Mouse (Mus musculus): ENCODE measurements around the gene Oas1a. TPM values are rescaled to one million over a fixed set of nuclear protein-coding genes. Genes with fewer than 3 reads are reported as not detected.
"Not testable (repeated sequence)": the region's sequence is repeated elsewhere in the genome, so short reads cannot be mapped to it uniquely, and the experiment has no call there.

Oas1a gene
- total RNA-seq (2014; fragmentation: Nextera tagmentation) (6.4 and 8.1 TPM in 2 replicates), total RNA-seq (2017) (6.9 and 9.6 TPM in 2 replicates)

DNA sequence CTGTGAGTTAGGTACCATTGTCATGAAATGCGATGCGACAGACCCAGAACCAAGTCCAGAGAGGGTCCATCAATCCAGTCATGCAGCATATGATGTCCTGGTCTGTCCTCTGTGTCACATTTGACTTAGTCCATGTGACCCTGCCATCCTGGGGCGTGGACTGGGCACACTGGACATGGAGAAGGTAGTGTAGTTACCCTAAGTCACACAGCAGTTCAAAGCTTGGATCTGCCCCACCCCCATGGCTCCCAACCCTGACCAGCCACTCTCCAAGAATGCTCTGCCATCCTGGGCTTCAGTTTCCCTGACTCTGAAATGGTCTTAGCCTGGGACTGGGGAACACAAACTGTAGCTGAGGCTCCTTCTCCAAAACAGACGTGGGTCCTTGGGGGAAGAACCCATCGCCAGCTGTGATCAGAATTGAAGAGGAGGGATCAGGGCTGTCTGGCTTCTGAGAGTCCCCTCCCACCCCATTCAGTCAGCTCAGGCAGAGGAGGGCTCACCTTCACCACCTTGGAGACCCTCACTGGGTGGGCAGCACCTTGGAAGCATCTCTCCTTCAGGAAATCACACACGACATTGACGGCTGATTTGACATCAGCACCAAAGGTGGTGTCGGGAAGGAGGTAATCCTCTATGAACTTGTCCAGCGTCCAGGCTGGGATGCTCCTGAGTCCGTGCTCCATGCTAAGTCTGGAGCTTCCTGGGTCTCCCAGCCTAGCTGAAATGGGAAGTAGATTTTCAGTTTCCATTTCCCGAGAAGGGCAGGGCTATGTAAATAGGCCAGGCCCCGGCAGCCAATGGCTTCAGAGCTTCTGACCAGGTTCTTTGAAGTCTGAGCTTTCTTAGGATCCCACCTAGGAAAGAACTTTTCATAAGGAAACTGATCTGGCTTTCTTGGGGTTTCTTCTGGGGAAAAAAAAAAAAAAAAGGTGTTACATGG is at the start of gene Oas1a:
Gene Oas1a (minus strand): TSS at position 731 of the 943 bp plus-strand sequence.
- ATAC-seq (replicated peaks; ENCODE audit: low FRiP score, low TSS enrichment, poor library complexity, severe bottlenecking): peak; percentile 60; the same call in 1 of the 2 replicates

DNA sequence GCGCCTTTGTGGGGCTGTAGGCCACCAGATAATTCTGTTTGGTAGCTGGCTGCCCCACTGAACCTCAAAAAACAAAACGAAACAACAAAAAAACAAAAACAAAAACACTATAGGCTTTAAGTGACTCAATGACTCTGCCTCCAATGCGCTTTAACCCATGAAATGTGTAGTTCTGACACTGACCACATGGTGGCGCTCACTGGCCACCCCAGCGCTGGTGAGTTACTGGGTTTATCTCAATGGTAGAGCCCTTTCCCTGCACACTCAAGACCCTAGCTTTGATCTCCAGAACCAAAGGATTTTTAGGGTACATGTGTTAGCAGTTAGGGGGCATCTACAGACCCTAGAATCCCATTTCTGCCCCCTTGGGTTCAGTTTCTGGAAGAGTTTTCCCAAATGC is 46.7 kb upstream of the Oas1a start:
- 0 out of 2 replicates have a peak, but pooled peaks have one; percentile 47 for ATAC-seq (replicated peaks; ENCODE audit: low FRiP score, low TSS enrichment, poor library complexity, severe bottlenecking)

DNA sequence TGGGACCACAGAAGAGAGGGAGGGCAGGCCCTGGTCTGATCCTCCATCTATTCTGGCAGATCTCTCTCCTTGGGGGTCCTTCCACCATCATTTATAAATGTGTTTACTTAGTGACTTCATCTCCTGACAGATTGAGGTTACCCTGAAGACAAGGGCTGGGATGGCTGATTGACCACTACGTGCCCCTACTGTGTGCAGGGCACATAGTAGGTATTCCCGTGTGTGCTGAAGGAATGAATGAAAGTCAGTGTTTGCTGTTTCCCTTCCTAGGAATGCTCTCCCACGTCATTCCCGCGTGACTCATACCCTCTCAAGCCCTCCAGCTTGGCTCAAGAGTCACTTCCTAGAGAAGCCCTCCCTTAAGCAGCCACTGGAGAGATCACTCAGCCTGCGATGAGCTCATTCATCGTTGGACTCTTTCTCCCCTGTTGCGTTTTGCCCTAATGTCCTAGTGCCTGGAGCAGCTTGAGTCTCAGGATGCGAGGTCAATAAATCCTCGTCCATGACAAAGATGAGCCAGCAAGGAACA is 45.0 kb upstream of the Oas1a start:
- no peak for ATAC-seq (replicated peaks; ENCODE audit: low FRiP score, low TSS enrichment, poor library complexity, severe bottlenecking)

DNA sequence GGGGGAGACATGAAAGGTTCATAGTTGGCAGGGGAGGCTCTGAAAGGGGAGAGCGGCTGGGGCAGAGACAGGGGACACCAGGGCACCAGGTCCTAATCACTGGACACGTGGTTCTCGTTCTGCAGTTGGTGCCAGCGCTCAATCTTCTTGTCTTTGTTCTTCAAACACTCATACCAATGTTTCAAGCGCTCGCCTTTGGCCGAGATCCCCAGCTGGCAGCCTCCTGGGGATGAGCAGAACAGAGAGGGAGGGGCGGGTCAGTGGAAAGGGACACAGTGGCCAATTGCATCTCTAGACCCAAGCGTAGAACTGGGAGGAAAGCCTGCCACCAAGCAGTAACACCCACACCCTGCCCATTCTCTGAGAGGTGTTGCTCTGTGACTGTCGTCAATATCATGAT is 34.8 kb upstream of the Oas1a start:
- ATAC-seq (replicated peaks; ENCODE audit: low FRiP score, low TSS enrichment, poor library complexity, severe bottlenecking): no peak

DNA sequence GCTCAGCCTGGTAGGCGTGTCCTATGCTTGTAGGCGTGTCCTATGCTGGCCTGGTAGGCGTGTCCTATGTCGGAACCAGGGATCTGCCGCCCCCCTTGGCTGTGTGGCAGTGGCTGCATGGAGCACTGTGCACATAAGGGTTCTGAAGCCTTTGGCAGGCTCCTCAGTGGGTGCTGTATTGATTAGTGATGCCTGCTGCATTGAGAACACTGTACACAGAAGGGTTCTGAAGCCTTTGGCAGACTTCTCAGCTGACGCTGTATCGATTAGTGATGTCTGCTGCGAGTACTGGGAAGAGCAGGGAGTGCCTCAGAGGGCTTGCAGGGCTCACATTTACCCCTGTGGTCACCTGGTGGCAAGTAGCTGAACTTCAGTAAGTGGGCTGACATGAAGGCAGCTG is 31.3 kb upstream of the Oas1a start:
- ATAC-seq (replicated peaks; ENCODE audit: low FRiP score, low TSS enrichment, poor library complexity, severe bottlenecking): peak; percentile 60

DNA sequence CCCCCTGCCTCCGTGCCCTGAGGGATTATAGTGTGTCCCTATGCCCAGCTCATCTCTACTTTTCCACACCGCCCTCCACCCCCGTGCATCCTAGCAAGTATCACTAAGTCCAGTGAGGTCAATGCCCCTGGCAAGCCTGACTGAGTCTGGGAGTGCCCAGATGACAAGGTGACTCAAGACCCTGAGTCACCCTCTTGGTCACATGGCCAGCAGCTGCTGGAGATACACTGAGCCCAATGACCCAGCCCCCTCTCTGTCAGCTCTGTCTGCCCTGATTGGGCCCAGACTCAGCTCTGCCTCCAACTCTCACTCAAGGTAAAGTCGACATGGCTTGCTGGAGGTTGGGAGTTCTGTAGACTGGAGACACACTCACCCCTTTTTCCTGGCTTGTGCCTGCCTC is 30.5 kb upstream of the Oas1a start:
- no peak for ATAC-seq (replicated peaks; ENCODE audit: low FRiP score, low TSS enrichment, poor library complexity, severe bottlenecking)

DNA sequence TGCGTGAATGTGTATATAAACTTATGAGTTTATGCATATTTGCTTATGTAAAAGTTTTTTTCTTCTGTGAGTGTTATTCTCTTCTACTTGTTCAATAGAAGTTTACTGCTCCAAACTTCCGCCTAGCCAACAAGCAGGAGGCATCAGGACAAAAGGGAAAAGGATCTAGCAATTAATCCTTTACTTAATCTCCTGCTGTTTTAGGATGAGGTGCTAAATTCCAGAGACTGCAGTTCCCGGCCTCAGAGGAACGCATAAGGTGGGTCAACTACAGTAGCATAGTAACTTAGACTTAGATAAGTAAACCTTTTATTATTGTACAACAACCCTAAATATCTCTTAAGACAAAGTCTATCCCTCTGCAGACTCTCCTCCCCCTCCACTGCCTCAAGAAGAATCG is 26.6 kb upstream of the Oas1a start:
- ATAC-seq (replicated peaks; ENCODE audit: low FRiP score, low TSS enrichment, poor library complexity, severe bottlenecking): no peak

DNA sequence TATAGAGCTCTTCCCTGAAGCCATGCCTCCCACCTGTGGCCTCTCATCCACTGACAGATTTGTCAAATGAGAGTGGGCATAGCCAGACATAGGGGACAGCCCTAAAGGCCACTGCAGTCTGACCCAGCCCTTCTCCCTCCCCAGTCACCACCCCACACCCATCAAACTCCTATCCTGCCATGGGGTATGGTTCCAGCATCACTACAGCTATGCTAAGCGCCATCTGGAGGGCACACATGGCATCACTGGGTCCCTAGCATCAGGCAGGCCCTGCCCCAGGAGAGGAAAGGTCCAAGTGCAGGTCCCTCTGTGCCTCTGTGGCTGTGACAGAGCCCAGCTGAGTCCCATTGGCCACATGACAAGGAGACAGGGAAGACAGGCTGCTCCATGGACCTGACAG is 19.7 kb upstream of the Oas1a start:
- peak; percentile 71 for ATAC-seq (replicated peaks; ENCODE audit: low FRiP score, low TSS enrichment, poor library complexity, severe bottlenecking)

DNA sequence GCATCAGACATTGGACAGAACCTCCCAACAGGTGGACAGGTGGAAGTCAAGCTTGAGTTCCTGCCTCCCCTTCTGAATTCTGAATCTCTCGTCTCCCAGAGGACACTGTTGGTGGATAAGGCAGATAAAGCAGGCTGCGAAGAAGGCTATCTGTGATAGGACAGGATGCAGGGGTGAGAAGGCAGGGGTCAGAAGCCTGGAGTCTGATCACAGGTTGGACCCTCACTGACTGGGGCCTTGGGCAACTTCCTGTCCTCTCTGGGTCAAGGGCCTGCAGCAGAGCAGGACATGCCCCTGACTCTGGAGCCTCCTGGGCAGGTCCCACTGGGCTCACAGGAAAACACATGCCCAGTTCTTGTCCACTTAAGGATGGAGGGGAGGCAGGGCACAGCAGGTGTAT is 19.0 kb upstream of the Oas1a start:
- not testable (repeated sequence) for ATAC-seq (replicated peaks; ENCODE audit: low FRiP score, low TSS enrichment, poor library complexity, severe bottlenecking)

DNA sequence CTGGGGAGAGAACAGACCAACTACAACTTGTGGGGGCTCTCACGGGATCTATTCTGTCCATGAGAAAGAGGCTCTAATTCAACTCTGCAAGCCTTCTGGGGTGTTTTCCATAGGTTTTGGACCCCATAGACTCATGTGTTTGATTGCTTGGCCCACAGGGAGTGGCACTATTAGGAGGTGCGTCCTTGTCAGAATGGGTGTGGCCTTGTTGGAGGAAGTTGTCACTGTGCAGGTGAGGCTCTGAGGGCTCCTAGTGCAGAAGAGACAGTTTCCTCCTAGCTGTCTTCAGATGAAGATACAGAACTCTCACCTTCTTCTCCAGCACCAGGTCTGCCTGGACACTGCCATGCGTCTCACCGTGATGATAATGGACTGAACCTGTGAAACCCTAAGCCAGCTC is 17.2 kb upstream of the Oas1a start:
- not testable (repeated sequence) for ATAC-seq (replicated peaks; ENCODE audit: low FRiP score, low TSS enrichment, poor library complexity, severe bottlenecking)

DNA sequence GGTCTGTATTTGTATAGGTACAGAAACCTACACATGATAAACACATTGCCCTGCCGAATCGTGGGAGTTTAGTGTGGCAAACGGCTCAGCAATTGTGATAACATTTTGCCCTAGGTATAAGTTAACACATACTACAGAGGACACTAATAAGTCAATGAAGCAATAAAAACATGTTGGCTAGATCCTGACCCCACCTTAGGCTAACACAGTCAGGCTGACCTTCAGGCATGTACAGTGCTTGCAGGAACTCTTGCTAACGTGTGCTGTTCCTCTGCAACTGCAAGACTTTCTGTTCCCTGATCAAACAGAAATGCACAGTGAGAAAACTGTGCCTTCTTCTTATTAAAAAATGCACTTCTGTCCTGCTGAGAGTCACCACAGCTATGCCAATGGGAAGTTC is 16.6 kb upstream of the Oas1a start:
- no peak for ATAC-seq (replicated peaks; ENCODE audit: low FRiP score, low TSS enrichment, poor library complexity, severe bottlenecking)

DNA sequence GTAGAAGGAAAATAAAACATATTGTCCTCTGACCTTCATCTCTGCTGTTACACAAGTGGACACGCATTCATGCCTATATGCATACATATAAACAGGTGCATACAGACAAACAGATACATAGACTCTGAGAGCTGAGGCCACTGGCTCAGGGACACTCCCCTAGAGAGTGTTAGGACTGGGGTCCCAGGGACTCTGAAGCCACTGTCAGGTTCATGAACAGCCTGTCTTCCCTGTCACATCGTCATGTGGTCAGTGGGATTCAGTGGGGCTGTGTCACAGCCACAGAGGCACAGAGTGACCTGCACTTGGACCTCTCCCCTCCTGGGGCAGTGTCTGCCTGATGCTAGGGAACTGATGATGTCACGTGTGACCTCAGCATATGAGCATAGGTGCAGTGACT is 13.0 kb upstream of the Oas1a start:
- no peak for ATAC-seq (replicated peaks; ENCODE audit: low FRiP score, low TSS enrichment, poor library complexity, severe bottlenecking)

DNA sequence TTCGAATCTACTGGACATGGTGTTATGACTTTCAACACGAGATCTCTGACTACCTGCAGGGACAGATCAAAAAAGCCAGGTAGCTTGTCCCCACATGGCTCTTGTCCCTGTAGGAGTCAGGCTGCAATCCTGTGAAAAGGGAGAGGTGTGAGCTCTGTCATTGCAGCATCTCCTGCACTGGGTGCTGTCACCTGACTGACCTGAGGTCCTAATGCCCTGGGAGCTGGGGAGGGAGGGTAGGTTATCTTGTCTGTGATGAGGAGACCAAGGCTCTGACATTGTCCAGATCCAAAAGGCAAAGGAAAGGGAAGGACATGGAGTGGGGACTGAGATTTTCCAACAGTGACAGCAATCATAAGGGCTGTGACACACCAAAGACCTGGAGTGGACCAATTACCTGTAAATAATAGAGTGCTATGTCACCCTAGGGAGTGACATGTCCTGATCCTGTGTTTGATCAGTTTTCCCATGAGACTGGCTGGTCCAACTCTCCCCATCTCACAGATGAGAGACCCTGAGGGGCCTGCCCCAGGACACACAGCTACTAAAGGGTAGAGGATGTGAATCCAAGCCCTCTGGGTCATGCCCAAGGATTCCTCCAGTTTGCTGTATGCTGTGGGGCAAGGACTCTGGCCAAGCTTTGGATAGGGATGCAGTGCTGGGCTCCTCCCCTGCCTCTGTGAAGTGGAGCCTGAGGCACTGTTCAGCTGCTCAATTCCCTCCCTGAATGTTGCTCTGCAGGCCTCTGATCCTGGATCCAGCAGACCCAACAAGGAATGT is 12.0 kb upstream of the Oas1a start:
- ATAC-seq (replicated peaks; ENCODE audit: low FRiP score, low TSS enrichment, poor library complexity, severe bottlenecking): not testable (repeated sequence)

DNA sequence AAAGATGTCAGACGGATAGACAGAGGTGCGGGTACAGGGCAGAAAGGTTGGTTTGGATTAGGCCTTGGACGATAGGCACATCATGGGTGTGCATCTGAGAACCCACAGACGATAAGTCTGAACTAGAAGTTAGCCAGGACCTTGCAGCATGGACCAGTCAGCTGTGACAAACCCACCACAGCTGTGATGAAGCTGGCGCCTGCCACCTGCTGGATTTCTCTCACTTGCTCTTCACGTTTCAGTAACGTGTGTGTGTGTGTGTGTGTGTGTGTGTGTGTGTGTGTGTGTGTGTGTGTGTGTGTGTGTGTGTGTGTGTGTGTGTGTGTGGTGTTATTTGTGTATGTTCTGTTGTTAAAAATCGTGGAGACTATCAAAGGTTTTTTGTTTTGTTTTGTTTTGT is 6.9 kb upstream of the Oas1a start, which contains the start of gene Oas1d:
Gene Oas1d (plus strand): TSS at position 333 of the 400 bp plus-strand sequence.
- not testable (repeated sequence) for ATAC-seq (replicated peaks; ENCODE audit: low FRiP score, low TSS enrichment, poor library complexity, severe bottlenecking)

DNA sequence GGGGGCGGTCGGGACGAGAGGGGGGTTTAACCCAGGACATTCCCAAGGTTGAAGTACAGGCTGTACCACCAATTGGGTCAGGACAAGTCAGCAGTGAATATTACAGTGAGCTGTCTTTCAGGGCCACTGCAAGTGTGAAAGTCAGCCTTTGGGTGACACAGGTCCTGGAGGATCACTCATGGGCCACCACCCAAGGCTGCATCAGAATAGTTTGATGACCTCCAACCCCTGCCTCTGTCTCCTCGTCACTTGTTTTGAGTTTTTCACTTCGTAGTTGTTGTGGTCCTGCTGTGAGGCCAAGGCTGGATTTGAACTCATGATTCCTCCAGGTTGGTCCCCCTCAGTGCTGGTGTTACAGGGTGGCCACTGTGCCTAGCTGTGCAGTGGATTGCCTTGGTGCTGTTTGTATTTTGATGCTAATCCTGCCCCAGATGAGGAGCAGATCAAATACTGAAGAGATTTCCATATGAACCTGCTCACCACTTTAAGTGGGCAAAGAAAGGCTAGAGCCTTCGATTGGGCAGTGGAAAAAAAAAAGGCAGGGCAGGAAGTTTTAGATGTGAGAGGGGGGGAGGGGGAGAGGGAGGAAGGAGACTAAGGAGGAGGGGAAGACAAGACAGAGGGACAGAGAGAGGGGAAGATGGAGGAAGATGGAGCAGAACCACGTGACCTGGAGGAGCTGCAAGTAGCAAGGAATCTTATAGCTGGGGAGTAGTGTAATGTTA is 1.0 kb upstream of the Oas1a start:
- ATAC-seq (replicated peaks; ENCODE audit: low FRiP score, low TSS enrichment, poor library complexity, severe bottlenecking): no peak

DNA sequence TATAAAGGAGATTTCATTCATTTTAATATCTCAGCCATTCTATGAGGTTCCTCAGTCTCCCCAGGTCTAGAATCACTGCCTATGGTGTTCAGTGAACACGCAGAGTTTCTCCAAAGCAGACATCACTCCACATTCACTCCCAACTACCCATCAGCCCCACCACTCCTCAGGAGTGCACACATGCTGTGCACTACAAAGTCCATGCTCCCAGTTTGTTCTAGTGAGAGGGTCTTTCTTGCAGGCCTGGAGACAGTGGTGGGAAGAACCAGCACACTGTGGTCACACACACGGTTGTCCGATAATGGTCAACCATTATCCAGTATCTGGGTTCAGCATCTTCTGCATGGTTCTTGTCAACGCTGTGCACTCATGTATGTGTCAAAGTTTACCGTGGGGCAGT is 5.3 kb downstream of the Oas1a start:
- ATAC-seq (replicated peaks; ENCODE audit: low FRiP score, low TSS enrichment, poor library complexity, severe bottlenecking): no peak

DNA sequence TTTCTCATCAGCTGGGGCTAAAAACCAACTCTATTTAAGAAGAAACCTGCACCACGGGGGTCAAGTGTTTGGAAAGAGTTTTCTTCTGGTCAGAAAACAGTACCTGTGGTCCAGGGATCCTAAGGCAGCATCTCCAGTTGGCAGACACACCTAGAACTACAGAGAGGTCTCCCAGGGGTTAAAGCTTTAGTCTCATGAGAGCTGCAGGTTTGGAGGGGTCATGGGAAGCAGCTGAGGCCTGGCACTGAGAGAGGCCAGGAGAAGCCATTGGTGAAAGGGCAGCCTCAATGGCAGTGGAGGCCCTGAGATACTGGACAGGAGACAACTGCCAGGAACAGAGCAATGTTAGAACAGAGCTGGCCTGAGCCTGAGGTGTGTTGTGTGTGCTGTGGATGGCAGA is 6.7 kb downstream of the Oas1a start:
- no peak for ATAC-seq (replicated peaks; ENCODE audit: low FRiP score, low TSS enrichment, poor library complexity, severe bottlenecking)

DNA sequence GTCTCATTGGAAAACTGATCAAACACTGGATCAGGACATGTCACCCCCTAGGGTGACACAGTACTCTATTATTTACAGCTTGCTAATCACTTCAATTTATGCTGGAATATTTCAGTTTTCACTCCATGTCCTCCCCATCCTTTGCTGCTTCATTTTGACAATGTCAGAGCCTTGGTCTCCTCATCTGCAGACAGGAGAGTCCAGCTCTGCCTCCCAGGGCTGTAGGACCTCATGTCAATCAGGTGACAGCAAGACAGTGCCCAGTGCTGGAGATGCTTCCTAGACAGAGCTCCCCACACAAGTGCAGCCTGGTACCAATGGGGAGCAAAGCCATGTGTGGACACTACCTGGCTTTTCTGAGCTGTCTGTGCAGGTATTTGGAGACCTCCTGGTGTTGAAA is 8.6 kb downstream of the Oas1a start:
- ATAC-seq (replicated peaks; ENCODE audit: low FRiP score, low TSS enrichment, poor library complexity, severe bottlenecking): no peak

DNA sequence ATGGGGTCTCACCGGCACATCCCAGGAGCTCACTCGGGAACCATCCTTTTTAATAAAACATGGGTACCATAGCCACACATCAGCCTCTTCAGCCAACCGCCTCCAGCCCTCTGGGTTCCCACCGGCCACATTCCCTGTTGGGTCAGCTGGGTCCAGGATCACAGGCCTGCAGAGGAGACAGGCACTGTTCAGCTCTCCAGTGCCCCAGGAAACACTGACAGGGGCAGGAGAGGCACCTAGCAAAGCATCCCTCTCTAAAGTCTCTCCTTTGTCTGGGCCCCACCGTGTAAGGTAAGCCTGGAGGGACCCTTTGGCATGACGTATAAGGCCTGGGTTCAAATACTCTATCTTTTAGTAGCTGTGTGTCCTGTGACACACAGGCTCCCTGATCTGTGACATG is 9.0 kb downstream of the Oas1a start:
- ATAC-seq (replicated peaks; ENCODE audit: low FRiP score, low TSS enrichment, poor library complexity, severe bottlenecking): no peak

Measured in megakaryocyte-erythroid progenitor cell, adult 5-6 weeks (primary cell).